Mouse (Mus musculus): Measurements from ENCODE around the gene Dctn1. TPM values are rescaled to one million over a fixed set of nuclear protein-coding genes. Genes with fewer than 3 reads are reported as not detected.

The Dctn1 gene
- polyA plus RNA-seq, 1 experiment = 323 TPM

DNA sequence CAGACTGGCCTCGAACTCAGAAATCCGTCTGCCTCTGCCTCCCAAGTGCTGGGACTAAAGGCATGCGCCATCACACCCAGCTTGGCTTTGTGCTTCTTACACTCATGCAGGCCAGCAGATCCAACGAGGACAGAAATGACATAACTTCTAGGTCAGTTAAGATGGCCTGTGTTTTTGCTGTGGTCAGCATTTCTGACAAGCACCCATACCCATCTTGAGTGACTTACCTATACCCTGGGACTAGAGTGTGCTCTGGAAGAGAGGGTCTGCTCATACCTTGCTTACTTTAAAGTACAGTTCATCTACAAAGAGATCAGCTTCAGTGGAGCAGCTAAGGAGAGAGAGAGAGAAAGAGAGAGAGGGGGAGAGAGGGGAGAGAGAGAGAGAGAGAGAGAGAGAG lies 67.6 kb downstream of the Dctn1 start:
- no peak for TF ChIP-seq GATA1 (IDR thresholded peaks at IDR 0.05; ENCODE audit: low read length)

DNA sequence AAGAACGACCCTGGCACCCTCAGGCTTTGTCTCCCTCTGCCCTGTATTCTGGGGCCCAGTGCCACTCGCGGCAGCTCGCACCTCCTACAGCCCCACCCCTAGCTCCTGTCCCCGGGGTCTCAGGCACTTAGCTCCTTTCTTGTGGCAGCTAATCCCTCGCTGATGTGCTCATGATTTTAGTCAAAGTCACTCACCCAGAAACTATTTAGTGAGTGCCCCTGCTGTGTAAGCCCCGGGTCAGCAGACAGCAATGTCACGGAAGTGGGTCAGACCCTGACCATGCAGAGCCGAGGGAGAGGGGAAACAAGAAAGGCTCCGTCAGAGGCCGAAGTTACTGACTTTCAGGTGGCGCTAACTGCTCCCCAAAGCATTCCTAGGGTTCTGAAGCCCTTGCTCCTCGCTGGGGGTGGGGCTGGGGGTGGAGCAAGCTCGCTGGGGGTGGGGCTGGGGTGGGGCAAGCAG lies 68.6 kb downstream of the Dctn1 start:
- TF ChIP-seq GATA1 (IDR thresholded peaks at IDR 0.05; ENCODE audit: low read length) = no peak

DNA sequence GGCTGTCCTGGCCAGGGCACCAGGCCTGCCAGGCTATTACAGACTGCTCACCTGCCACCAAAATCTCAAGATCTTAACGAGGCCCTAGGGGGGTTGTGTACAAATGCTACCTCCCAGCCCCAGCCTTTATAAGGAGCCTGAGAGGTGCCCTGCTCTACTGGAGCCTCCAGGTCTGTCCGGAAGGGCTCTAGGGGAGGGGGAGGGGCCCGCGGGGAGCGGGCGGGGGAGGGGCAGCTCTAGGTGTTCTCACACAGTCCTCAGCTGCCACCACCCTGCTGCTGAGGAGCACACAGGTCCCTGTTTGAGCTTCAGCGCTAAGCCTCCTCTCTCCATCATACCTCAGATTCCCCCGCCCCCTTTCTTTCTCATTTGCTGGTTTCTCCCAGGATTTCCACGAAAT lies 71.4 kb downstream of the Dctn1 start:
- no peak for TF ChIP-seq GATA1 (IDR thresholded peaks at IDR 0.05; ENCODE audit: low read length)

DNA sequence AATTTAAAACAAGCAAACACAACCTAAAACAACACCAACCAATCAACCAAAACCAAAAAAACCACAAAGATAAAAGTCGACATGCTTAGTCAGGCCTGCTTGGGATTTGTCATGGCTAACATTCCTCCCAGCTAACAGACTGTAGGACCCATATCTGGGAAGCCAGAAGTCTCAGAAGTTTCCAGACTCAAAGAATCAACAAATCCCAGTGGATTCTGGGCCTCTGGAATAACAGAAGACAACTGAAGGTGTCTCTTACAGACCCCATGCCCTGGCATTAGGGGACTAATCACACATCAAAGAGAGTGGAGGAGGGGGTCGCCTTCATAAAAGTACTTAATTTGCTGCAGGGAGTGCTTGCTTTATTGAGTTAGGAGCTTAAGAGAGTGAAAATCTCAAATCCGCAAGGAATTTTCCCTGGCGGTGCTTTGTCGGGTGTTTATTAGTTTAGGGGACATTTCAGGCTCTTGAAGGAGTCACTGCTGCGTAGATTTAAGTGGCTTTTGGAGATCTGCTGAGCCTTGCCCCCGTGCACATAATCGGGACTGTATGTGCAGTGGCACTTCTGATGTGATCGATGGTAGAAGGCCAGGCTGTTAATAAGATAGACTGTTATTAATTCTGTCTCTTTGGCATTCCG lies 78.8 kb downstream of the Dctn1 start:
- TF ChIP-seq GATA1 (IDR thresholded peaks at IDR 0.05; ENCODE audit: low read length) = no peak

DNA sequence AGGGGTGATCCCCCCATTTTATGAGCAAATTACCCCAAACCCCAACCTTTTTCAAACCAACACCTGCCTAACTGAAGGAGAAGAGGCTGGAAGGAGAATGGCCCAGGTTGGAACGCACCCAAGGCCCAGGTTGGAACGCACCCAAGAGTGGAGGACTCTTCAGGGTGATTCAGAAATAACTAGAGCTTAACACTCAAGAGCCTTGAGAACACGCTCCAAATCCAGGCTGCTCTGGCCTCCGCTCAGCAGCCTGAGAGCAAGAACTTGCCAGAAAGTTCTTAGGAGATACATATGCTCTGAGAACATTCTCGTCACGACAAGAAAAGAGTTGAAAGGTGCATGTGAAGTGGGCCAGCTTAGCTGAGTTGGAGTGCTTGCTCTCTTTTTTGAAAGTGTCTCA lies 79.4 kb downstream of the Dctn1 start:
- no peak for TF ChIP-seq GATA1 (IDR thresholded peaks at IDR 0.05; ENCODE audit: low read length)

DNA sequence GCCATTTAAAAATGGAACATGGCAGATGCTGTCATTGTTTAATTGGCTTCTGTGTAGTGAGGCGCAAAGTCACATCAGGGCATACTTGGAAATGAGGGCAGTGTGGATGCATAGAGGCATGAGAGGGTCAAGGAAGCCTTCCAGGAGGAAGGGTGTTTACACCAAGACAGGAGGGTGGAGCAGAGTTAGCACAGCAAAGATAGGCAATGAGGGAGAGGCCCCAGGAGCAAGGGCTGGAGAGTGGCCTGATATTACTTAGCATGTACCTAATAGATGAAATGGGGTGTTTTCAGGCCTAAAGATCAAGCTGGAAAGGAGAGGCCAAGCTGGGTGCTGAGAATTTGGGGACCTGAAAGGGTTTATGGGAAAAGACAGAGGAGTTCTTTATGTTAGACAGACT lies 80.3 kb downstream of the Dctn1 start:
- TF ChIP-seq GATA1 (IDR thresholded peaks at IDR 0.05; ENCODE audit: low read length) = no peak

DNA sequence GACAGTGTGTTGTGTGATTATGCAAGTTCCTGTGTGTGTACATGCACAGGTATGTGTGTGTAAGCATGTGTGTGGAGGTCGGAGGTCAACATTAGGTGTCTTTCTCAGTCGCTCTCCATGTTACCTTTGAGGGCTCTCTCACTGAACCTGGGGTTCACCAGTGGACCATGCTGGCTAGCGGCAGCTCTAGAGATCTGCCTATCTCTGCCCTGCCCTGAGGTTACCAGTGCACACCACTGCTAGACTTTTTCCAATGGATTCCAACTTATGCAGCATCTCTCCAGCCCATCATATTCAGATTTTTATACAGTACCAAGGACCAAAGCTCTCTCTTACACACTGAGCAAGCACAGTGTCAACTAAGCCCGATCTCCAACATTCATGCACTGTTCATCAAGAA lies 81.0 kb downstream of the Dctn1 start:
- TF ChIP-seq GATA1 (IDR thresholded peaks at IDR 0.05; ENCODE audit: low read length) = no peak

DNA sequence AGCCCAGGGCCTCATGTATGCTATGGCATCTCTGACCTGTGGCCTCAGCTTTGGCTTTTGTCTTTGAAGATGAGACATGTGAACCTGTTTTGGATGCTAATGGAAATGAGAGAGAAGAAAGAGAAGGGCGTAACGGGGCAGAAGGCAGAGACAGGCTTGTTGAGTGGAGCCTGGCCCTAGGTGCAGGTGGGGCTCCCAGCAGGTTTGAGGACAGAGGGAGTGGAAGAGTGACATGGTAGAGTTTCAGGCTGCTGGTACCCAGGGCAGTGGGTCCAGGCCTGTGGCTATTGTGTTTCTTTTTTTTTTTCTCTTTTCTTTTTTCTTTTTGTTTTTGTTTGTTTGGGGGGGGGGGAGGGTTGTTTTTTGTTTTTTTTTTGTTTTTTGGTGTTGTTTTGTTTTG lies 81.4 kb downstream of the Dctn1 start:
- no peak for TF ChIP-seq GATA1 (IDR thresholded peaks at IDR 0.05; ENCODE audit: low read length)

Other genes with a start within 250 kb of the Dctn1 start
- not detected in 2 replicates for gene Sema4f, start 226.2 kb upstream of the Dctn1 start, polyA plus RNA-seq (2012)
- gene M1ap, start 219.0 kb upstream of the Dctn1 start, polyA plus RNA-seq (2012) = 2.1 and 3.4 TPM in 2 replicates
- gene Dok1, start 132.4 kb upstream of the Dctn1 start, polyA plus RNA-seq (2012) = 128 and 144 TPM in 2 replicates
- 0.30 and 0.32 TPM in 2 replicates for gene Loxl3, start 131.7 kb upstream of the Dctn1 start, polyA plus RNA-seq (2012)
- 1,009 and 1,196 TPM in 2 replicates for gene Aup1, start 111.4 kb upstream of the Dctn1 start, polyA plus RNA-seq (2012)
- 86.7 and 110 TPM in 2 replicates for gene Htra2, start 110.6 kb upstream of the Dctn1 start, polyA plus RNA-seq (2012)
- gene Dqx1, start 108.1 kb upstream of the Dctn1 start, polyA plus RNA-seq (2012) = 0.85 and 1.5 TPM in 2 replicates
- not detected in 2 replicates for gene Tlx2, start 95.6 kb upstream of the Dctn1 start, polyA plus RNA-seq (2012)
- gene Pcgf1, start 88.1 kb upstream of the Dctn1 start, polyA plus RNA-seq (2012) = 8.6 and 10.8 TPM in 2 replicates
- gene Lbx2, start 79.6 kb upstream of the Dctn1 start, polyA plus RNA-seq (2012) = 0.10 and 0.13 TPM in 2 replicates
- gene Ccdc142, start 64.3 kb upstream of the Dctn1 start, polyA plus RNA-seq (2012) = 12.9 and 13.9 TPM in 2 replicates
- gene Gm42688, start 64.3 kb upstream of the Dctn1 start, polyA plus RNA-seq (2012) = 5.2 and 7.2 TPM in 2 replicates
- 69.5 and 81.4 TPM in 2 replicates for gene Mrpl53, start 56.9 kb upstream of the Dctn1 start, polyA plus RNA-seq (2012)
- gene Mogs, start 50.4 kb upstream of the Dctn1 start, polyA plus RNA-seq (2012) = 163 and 176 TPM in 2 replicates
- gene Wbp1, start 44.4 kb upstream of the Dctn1 start, polyA plus RNA-seq (2012) = 47.0 and 70.0 TPM in 2 replicates
- gene Ino80b, start 40.5 kb upstream of the Dctn1 start, polyA plus RNA-seq (2012) = 158 and 217 TPM in 2 replicates
- 13.1 and 20.1 TPM in 2 replicates for gene Rtkn, start 30.5 kb upstream of the Dctn1 start, polyA plus RNA-seq (2012)
- not detected in 2 replicates for gene Wdr54, start 9.5 kb upstream of the Dctn1 start, polyA plus RNA-seq (2012)
- not detected in 2 replicates for gene 1700003E16Rik, start 9.5 kb upstream of the Dctn1 start, polyA plus RNA-seq (2012)
- gene Slc4a5, start 53.9 kb downstream of the Dctn1 start, polyA plus RNA-seq (2012) = not detected in 2 replicates
- gene Mthfd2, start 160.0 kb downstream of the Dctn1 start, polyA plus RNA-seq (2012) = 28.6 and 33.9 TPM in 2 replicates
- gene Mob1a, start 160.1 kb downstream of the Dctn1 start, polyA plus RNA-seq (2012) = 121 and 167 TPM in 2 replicates
- 66.7 and 111 TPM in 2 replicates for gene Bola3, start 183.2 kb downstream of the Dctn1 start, polyA plus RNA-seq (2012)

All from G1E-ER4 (cell line).